8 mouse cellular contexts compared by ENCODE assay signal in genomic region chr2:145588009-145588737, GRCm38 (mm10).
DNase-seq lines count a peak whose midpoint lies in the region; ATAC-seq lines count a peak whose summit lies in the region.

No protein-coding gene starts in this region.

- peak; percentile 80 for DNase-seq in heart, adult 11 months
- peak; percentile 86 for DNase-seq in brain, adult 2 months (ENCODE audit: low read depth, low spot score)
- DNase-seq in layer of hippocampus, postnatal 10 days (ENCODE audit: low spot score in 2 of 2): peak; percentile 56 to 70
- DNase-seq in lung, postnatal 36 days: peak; percentile 71
- peak; percentile 58 for DNase-seq in right cerebral cortex, postnatal 25 days

- no peak for ATAC-seq in heart, embryonic 12.5 days (ENCODE audit: insufficient number of reproducible peaks, low FRiP score)
- ATAC-seq in embryonic facial prominence, embryonic 15.5 days (ENCODE audit: insufficient number of reproducible peaks, low FRiP score, low TSS enrichment, low read depth): 0 out of 2 replicates have a peak, but pooled peaks have one; percentile 65
- ATAC-seq in hindbrain, embryonic 12.5 days (ENCODE audit: low FRiP score): peak; percentile 83

- H3K9me3 ChIP-seq in heart, embryonic 12.5 days (replicated peaks): no peaks in the 10 kb centered on the region
- H3K9me3 ChIP-seq in embryonic facial prominence, embryonic 15.5 days (replicated peaks): no peaks in the 10 kb centered on the region
- no peaks in the 10 kb centered on the region for H3K9me3 ChIP-seq in hindbrain, embryonic 12.5 days (replicated peaks)

- H3K36me3 ChIP-seq in heart, embryonic 12.5 days: no peaks in the 10 kb centered on the region
- H3K36me3 ChIP-seq in embryonic facial prominence, embryonic 15.5 days: no peaks in the 10 kb centered on the region
- H3K36me3 ChIP-seq in hindbrain, embryonic 12.5 days: no peaks in the 10 kb centered on the region

- H3K4me3 ChIP-seq in heart, embryonic 12.5 days: no peak overlapping the region
- H3K4me3 ChIP-seq in embryonic facial prominence, embryonic 15.5 days (replicated peaks): no peak overlapping the region
- H3K4me3 ChIP-seq in hindbrain, embryonic 12.5 days: no peak overlapping the region

- no peaks in the 10 kb centered on the region for H3K27me3 ChIP-seq in heart, embryonic 12.5 days (replicated peaks)
- no peaks in the 10 kb centered on the region for H3K27me3 ChIP-seq in embryonic facial prominence, embryonic 15.5 days
- no peaks in the 10 kb centered on the region for H3K27me3 ChIP-seq in hindbrain, embryonic 12.5 days

- no peaks in the 10 kb centered on the region for H3K4me1 ChIP-seq in heart, embryonic 12.5 days (replicated peaks)
- peaks cover 3% of the 10 kb centered on the region; the same call in 1 of the 2 replicates for H3K4me1 ChIP-seq in embryonic facial prominence, embryonic 15.5 days
- no peaks in the 10 kb centered on the region for H3K4me1 ChIP-seq in hindbrain, embryonic 12.5 days

- WGBS in heart, embryonic 12.5 days: 62% methylated on average over 8 of the region's 8 CpGs
- 57% methylated on average over 8 of the region's 8 CpGs for WGBS in embryonic facial prominence, embryonic 15.5 days
- WGBS in hindbrain, embryonic 12.5 days: 71% methylated on average over 8 of the region's 8 CpGs

- H3K9ac ChIP-seq in heart, embryonic 12.5 days: no peak overlapping the region
- no peak overlapping the region for H3K9ac ChIP-seq in embryonic facial prominence, embryonic 15.5 days
- H3K9ac ChIP-seq in hindbrain, embryonic 12.5 days: no peak overlapping the region

- no peak overlapping the region for H3K27ac ChIP-seq in heart, embryonic 12.5 days (ENCODE audit: poor library complexity, severe bottlenecking)
- no peak overlapping the region for H3K27ac ChIP-seq in embryonic facial prominence, embryonic 15.5 days (replicated peaks)
- no peak overlapping the region for H3K27ac ChIP-seq in hindbrain, embryonic 12.5 days

- no peak overlapping the region for H3K4me2 ChIP-seq in heart, embryonic 12.5 days
- no peak overlapping the region for H3K4me2 ChIP-seq in embryonic facial prominence, embryonic 15.5 days (replicated peaks)
- H3K4me2 ChIP-seq in hindbrain, embryonic 12.5 days (replicated peaks): no peak overlapping the region
